Mouse (Mus musculus) embryonic facial prominence, embryonic 12.5 days (tissue): Measurements from ENCODE around the gene Gm4763. TPM values are rescaled to one million over a fixed set of nuclear protein-coding genes. Genes with fewer than 3 reads are reported as not detected.
"Not testable (repeated sequence)": the region's sequence is repeated elsewhere in the genome, so short reads cannot be mapped to it uniquely, and the experiment has no call there.

Experiments used
- ATAC-seq: fragments of 200-750 bp; cut with Nextera tagmentation; 2 replicates; pipeline ENCODE4 v1.8.0; 2017; ENCODE audit not compliant: insufficient number of reproducible peaks, insufficient read depth, low FRiP score, low TSS enrichment
- H3K27ac ChIP-seq: fragments of 300-500 bp; sonication (generic); 2 replicates; pipeline ENCODE4 v1.5.1; 2016; ENCODE audit warnings: mild to moderate bottlenecking
- H3K27me3 ChIP-seq: fragments of 300-500 bp; sonication (generic); 2 replicates; pipeline ENCODE4 v1.6.1; 2016; ENCODE audit warnings: mild to moderate bottlenecking, moderate library complexity
- H3K36me3 ChIP-seq: fragments of 300-500 bp; sonication (generic); 2 replicates; pipeline ENCODE4 v1.6.1; 2016; ENCODE audit warnings: mild to moderate bottlenecking
- H3K4me1 ChIP-seq: fragments of 300-500 bp; sonication (generic); 2 replicates; pipeline ENCODE4 v1.6.1; 2016
- H3K4me2 ChIP-seq: fragments of 300-500 bp; sonication (generic); replicated peaks from 2 replicates; pipeline ENCODE4 v1.6.1; 2016; ENCODE audit warnings: mild to moderate bottlenecking, moderate library complexity
- H3K4me3 ChIP-seq: fragments of 300-500 bp; sonication (generic); 2 replicates; pipeline ENCODE4 v1.5.1; 2016; ENCODE audit warnings: mild to moderate bottlenecking
- H3K9ac ChIP-seq: fragments of 300-500 bp; sonication (generic); 2 replicates; pipeline ENCODE4 v1.6.1; 2016; ENCODE audit warnings: mild to moderate bottlenecking, moderate library complexity
- H3K9me3 ChIP-seq: fragments of 300-500 bp; sonication (generic); 2 replicates; pipeline ENCODE4 v1.6.1; 2016; ENCODE audit warnings: mild to moderate bottlenecking, moderate library complexity
- WGBS: fragments of 180-500 bp; shearing (Covaris S2); methylation state at CpG from one replicate; pipeline ENCODE4 v1.1.7; 2016; 5-methylcytosine and 5-hydroxymethylcytosine counted together
- polyA plus RNA-seq: library from polyadenylated mRNA; unstranded; fragments of >200 nt; fragmentation: Nextera tagmentation; extraction: Ambion mirVana; gene quantifications from 2 replicates; pipeline ENCODE4 v1.2.1, GENCODE M21; 2016

The Gm4763 gene
- polyA plus RNA-seq, 1 experiment from 2014 or later = not detected

- Histone ChIP-seq H3K27me3 (no peaks in the 10 kb centered on the region), H3K4me2 (no peak overlapping the region), H3K4me3 (no peak overlapping the region), H3K9ac (no peak overlapping the region), H3K27ac (no peak overlapping the region), H3K4me1 (no peaks in the 10 kb centered on the region), H3K9me3 (no peaks in the 10 kb centered on the region), H3K36me3 (no peaks in the 10 kb centered on the region)
- 74% methylated on average over 6 of the region's 6 CpGs for WGBS
- no peak for ATAC-seq
These were observed 11.7 kb downstream of the Gm4763 start for GRCm38 (mm10) chr7:24715039-24715438.

DNA sequence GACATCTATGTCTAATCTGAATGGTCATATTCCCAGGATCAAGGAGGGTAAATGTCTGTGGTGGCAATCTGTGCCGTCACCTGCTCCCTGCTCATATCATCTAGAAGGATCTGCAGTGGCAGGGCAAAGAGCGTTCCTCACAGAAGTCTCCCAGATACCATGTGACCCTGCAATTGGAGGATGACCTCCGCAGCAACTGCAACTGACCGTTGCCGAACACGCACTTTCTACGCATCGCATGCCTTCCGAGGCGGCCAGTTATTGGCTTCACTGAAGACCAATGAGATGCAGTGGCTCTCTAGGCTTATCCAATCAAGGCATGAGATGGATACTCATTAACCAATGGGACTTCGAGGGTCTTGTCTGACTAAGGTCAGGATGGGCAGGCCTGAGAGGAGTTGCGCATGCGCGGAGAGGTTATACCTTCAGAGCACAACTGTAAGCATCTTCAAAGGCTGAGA, 17.8 kb downstream of the Gm4763 start, which contains the start of gene BC049730:
Gene BC049730 (plus strand): TSS at position 411 of the 461 bp plus-strand sequence.
- no peaks in the 10 kb centered on the region for H3K27me3 ChIP-seq
- H3K4me3 ChIP-seq = no peak within 1 kb of the TSS
- 95% methylated on average over 14 of the region's 14 CpGs for WGBS
- H3K4me2 ChIP-seq = no peak within 1 kb of the TSS
- no peaks in the 10 kb centered on the region for H3K4me1 ChIP-seq
- no peak for ATAC-seq
- H3K9ac ChIP-seq = no peak within 1 kb of the TSS
- no peaks in the 10 kb centered on the region for H3K36me3 ChIP-seq
- H3K27ac ChIP-seq = no peak within 1 kb of the TSS
- H3K9me3 ChIP-seq = no peaks in the 10 kb centered on the region

- H3K4me1 ChIP-seq, H3K9ac ChIP-seq, ATAC-seq, H3K4me3 ChIP-seq, H3K27ac ChIP-seq, H3K27me3 ChIP-seq, H3K4me2 ChIP-seq, H3K9me3 ChIP-seq, H3K36me3 ChIP-seq: not testable (repeated sequence)
- 81% methylated on average over 9 of the region's 9 CpGs for WGBS
These were observed 23.9 kb downstream of the Gm4763 start for GRCm38 (mm10) chr7:24702841-24703240.

DNA sequence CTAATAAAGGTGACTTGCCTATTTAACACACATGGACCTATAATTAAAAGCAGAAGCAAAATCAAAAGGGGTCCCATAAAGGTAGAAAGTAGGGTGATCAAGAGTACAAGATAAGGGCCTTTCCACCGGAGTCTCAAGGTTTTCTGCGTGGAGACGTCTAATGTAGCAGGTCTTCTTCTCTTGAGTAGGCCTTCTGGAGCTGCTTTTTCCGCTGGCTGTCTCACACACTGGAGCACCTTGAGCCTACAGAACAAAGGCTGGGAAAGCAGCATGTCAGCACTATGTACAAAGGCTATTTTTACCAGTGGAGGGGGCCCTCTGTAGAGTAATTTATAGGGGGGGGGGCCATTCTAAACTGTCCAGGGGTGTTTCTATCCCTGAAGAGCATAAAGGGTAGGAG, 28.8 kb downstream of the Gm4763 start:
- not testable (repeated sequence) for ATAC-seq, H3K27me3 ChIP-seq, H3K4me1 ChIP-seq, H3K9ac ChIP-seq, H3K4me2 ChIP-seq, H3K27ac ChIP-seq, H3K4me3 ChIP-seq, H3K9me3 ChIP-seq, H3K36me3 ChIP-seq
- 91% methylated on average over 4 of the region's 4 CpGs for WGBS

DNA sequence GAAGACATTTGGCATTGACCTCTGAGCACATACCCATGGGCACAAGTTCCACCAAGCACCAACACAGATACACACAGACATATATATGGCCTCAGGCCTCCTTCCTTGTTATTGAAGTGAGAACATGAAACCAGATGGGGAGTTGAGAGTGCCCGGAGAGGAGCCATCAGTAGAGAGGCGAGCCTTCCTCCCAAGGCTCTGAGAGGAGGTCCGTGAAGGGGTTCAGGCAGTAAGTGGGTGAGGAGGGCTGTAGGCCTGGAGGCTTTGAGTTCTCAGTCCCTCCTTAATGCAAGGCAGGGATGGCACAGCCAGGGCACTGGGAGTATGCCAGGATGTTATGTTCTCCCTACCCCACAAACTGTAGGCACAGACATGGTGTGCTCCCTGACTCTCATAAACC, 34.0 kb downstream of the Gm4763 start:
- WGBS = 62% methylated on average over 3 of the region's 3 CpGs
- H3K27ac ChIP-seq, H3K36me3 ChIP-seq, H3K9me3 ChIP-seq, H3K27me3 ChIP-seq, ATAC-seq, H3K4me2 ChIP-seq, H3K9ac ChIP-seq, H3K4me3 ChIP-seq, H3K4me1 ChIP-seq: not testable (repeated sequence)

- not testable (repeated sequence) for H3K36me3 ChIP-seq, H3K9ac ChIP-seq, H3K4me2 ChIP-seq, H3K27me3 ChIP-seq, H3K27ac ChIP-seq, H3K4me1 ChIP-seq, H3K9me3 ChIP-seq, ATAC-seq, H3K4me3 ChIP-seq
- 92% methylated on average over 10 of the region's 10 CpGs for WGBS
These were observed 39.2 kb downstream of the Gm4763 start for GRCm38 (mm10) chr7:24687519-24687918.

GRCm38 (mm10) chr7:24684121-24684520, 42.6 kb downstream of the Gm4763 start:
- H3K36me3 ChIP-seq, H3K9me3 ChIP-seq, H3K4me1 ChIP-seq, H3K9ac ChIP-seq, ATAC-seq, H3K27ac ChIP-seq, H3K4me3 ChIP-seq, H3K27me3 ChIP-seq, H3K4me2 ChIP-seq: not testable (repeated sequence)
- 81% methylated on average over 7 of the region's 7 CpGs for WGBS

- Histone ChIP-seq H3K4me3 (no peak within 1 kb of the TSS), H3K27me3 (no peaks in the 10 kb centered on the region), H3K9me3 (no peaks in the 10 kb centered on the region), H3K9ac (no peak within 1 kb of the TSS), H3K27ac (no peak within 1 kb of the TSS), H3K4me2 (no peak within 1 kb of the TSS), H3K36me3 (no peaks in the 10 kb centered on the region), H3K4me1 (no peaks in the 10 kb centered on the region)
- ATAC-seq = no peak
- 86% methylated on average over 9 of the region's 9 CpGs for WGBS
These were observed 50.1 kb downstream of the Gm4763 start, which contains the start of gene Tex101 for GRCm38 (mm10) chr7:24676575-24676974. Gene Tex101 (minus strand): TSS chr7:24676675.

DNA sequence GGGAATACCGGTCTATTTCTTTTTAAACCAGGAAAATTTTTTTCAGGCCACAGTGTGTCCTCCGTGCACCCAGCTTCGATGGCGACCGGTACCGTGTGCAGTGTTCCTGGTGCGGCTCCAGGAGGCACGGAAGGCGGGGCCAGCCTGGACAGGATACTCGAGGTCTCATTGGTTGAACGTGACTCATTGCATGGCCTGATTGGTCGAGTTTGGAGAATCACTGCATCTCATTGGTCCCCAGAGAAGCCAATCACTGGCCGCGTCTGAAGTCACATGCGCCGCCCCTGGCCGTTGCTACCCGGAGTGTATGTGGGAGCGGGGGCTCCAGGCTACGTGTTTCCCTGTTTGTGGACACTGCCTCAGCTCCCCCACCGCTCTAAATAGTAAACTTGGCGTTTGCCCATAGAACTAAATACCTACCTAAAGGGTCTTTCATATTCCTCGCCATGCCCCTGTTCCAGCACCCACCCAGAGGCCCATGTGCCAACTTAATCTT, 54.7 kb downstream of the Gm4763 start:
- H3K9ac ChIP-seq = no peak overlapping the region
- no peaks in the 10 kb centered on the region for H3K27me3 ChIP-seq
- H3K36me3 ChIP-seq = no peaks in the 10 kb centered on the region
- H3K4me3 ChIP-seq = no peak overlapping the region
- H3K4me2 ChIP-seq = no peak overlapping the region
- H3K4me1 ChIP-seq = no peaks in the 10 kb centered on the region
- H3K27ac ChIP-seq = no peak overlapping the region
- no peak for ATAC-seq
- WGBS = 90% methylated on average over 23 of the region's 23 CpGs
- H3K9me3 ChIP-seq = no peaks in the 10 kb centered on the region

Other genes starting within 250 kb of the Gm4763 start
- 7.6 and 10.7 TPM in 2 replicates for gene Cadm4, start 244.9 kb downstream of the Gm4763 start, polyA plus RNA-seq
- 100 and 113 TPM in 2 replicates for gene Zfp428, start 219.9 kb downstream of the Gm4763 start, polyA plus RNA-seq
- gene AC161166.1, start 214.5 kb downstream of the Gm4763 start, polyA plus RNA-seq = 1.3 and 1.4 TPM in 2 replicates
- 17.6 and 18.0 TPM in 2 replicates for gene Irgq, start 196.2 kb downstream of the Gm4763 start, polyA plus RNA-seq
- gene Pinlyp, start 180.8 kb downstream of the Gm4763 start, polyA plus RNA-seq = not detected in 2 replicates
- 117 and 124 TPM in 2 replicates for gene Xrcc1, start 180.6 kb downstream of the Gm4763 start, polyA plus RNA-seq
- gene Ethe1, start 139.4 kb downstream of the Gm4763 start, polyA plus RNA-seq = 23.7 and 23.8 TPM in 2 replicates
- gene Zfp575, start 139.3 kb downstream of the Gm4763 start, polyA plus RNA-seq = 5.1 and 5.9 TPM in 2 replicates
- 0.20 and 0.47 TPM in 2 replicates for gene Phldb3, start 116.1 kb downstream of the Gm4763 start, polyA plus RNA-seq
- 2.8 and 3.5 TPM in 2 replicates for gene Lypd3, start 90.4 kb downstream of the Gm4763 start, polyA plus RNA-seq
- gene Tex101, start 50.2 kb downstream of the Gm4763 start, polyA plus RNA-seq = not detected in 2 replicates
- not detected in 2 replicates for gene BC049730, start 17.7 kb downstream of the Gm4763 start, polyA plus RNA-seq
- gene Cd177, start 33.4 kb upstream of the Gm4763 start, polyA plus RNA-seq = 0.37 and 0.96 TPM in 2 replicates
- 0.38 TPM in 1 of 2 replicates, not detected in the other for gene Ceacam10, start 50.3 kb upstream of the Gm4763 start, polyA plus RNA-seq
- gene Gm9844, start 135.3 kb upstream of the Gm4763 start, polyA plus RNA-seq = 17.9 and 21.4 TPM in 2 replicates
- gene Lypd4, start 143.0 kb upstream of the Gm4763 start, polyA plus RNA-seq = not detected in 2 replicates
- not detected in 2 replicates for gene Dmrtc2, start 143.1 kb upstream of the Gm4763 start, polyA plus RNA-seq
- 2,196 and 2,318 TPM in 2 replicates for gene Rps19, start 157.5 kb upstream of the Gm4763 start, polyA plus RNA-seq
- 0.26 and 0.61 TPM in 2 replicates for gene Cd79a, start 170.5 kb upstream of the Gm4763 start, polyA plus RNA-seq
- gene Arhgef1, start 176.0 kb upstream of the Gm4763 start, polyA plus RNA-seq = 114 and 120 TPM in 2 replicates
- gene Gm4881, start 217.6 kb upstream of the Gm4763 start, polyA plus RNA-seq = not detected in 2 replicates
- 106 and 116 TPM in 2 replicates for gene Rabac1, start 245.8 kb upstream of the Gm4763 start, polyA plus RNA-seq